Mouse (Mus musculus) embryonic facial prominence, embryonic 15.5 days (tissue): ENCODE measurements around the gene Tax1bp1. TPM values are rescaled to one million over a fixed set of nuclear protein-coding genes. Genes with fewer than 3 reads are reported as not detected.
"Not testable (repeated sequence)": the region's sequence is repeated elsewhere in the genome, so short reads cannot be mapped to it uniquely, and the experiment has no call there.

Experiments used
- ATAC-seq: fragments of 200-750 bp; cut with Nextera tagmentation; 2 replicates; pipeline ENCODE4 v1.8.0; 2017; ENCODE audit warnings: low read depth, moderate TSS enrichment; ENCODE audit not compliant: insufficient number of reproducible peaks, low FRiP score, low TSS enrichment
- H3K27ac ChIP-seq: fragments of 300-500 bp; sonication (generic); replicated peaks from 2 replicates; pipeline ENCODE4 v1.5.1; 2015; ENCODE audit warnings: mild to moderate bottlenecking, inconsistent platforms
- H3K27me3 ChIP-seq: fragments of 300-500 bp; sonication (generic); 2 replicates; pipeline ENCODE4 v1.6.1; 2015; ENCODE audit warnings: inconsistent platforms
- H3K36me3 ChIP-seq: fragments of 300-500 bp; sonication (generic); 2 replicates; pipeline ENCODE4 v1.6.1; 2015; ENCODE audit warnings: mild to moderate bottlenecking, inconsistent platforms
- H3K4me1 ChIP-seq: fragments of 300-500 bp; sonication (generic); 2 replicates; pipeline ENCODE4 v1.6.1; 2015; ENCODE audit warnings: inconsistent platforms
- H3K4me2 ChIP-seq: fragments of 300-500 bp; sonication (generic); replicated peaks from 2 replicates; pipeline ENCODE4 v1.6.1; 2015; ENCODE audit warnings: mild to moderate bottlenecking, inconsistent platforms
- H3K4me3 ChIP-seq: fragments of 300-500 bp; sonication (generic); replicated peaks from 2 replicates; pipeline ENCODE4 v1.5.1; 2015; ENCODE audit warnings: mild to moderate bottlenecking, inconsistent platforms
- H3K9ac ChIP-seq: fragments of 300-500 bp; sonication (generic); 2 replicates; pipeline ENCODE4 v1.6.1; 2015; ENCODE audit warnings: inconsistent platforms
- H3K9me3 ChIP-seq: fragments of 300-500 bp; sonication (generic); replicated peaks from 2 replicates; pipeline ENCODE4 v1.6.1; 2016; ENCODE audit warnings: inconsistent platforms
- WGBS: fragments of 180-500 bp; shearing (Covaris S2); methylation state at CpG from one replicate; pipeline ENCODE4 v1.1.7; 2015; 5-methylcytosine and 5-hydroxymethylcytosine counted together
- polyA plus RNA-seq: library from polyadenylated mRNA; unstranded; fragments of >200 nt; fragmentation: Nextera tagmentation; extraction: Ambion mirVana; gene quantifications from 2 replicates; pipeline ENCODE4 v1.2.1, GENCODE M21; 2015

Gene Tax1bp1
- 146 and 163 TPM in 2 replicates for polyA plus RNA-seq

- peak; percentile 96 for ATAC-seq
- H3K9ac ChIP-seq, result peak within 1 kb of the TSS; percentile 85
- H3K4me3 ChIP-seq, result peak within 1 kb of the TSS; percentile 99
- H3K9me3 ChIP-seq, result no peaks in the 10 kb centered on the region
- H3K27me3 ChIP-seq, result no peaks in the 10 kb centered on the region
- peak within 1 kb of the TSS; percentile 52 for H3K4me2 ChIP-seq
- H3K27ac ChIP-seq, result peak within 1 kb of the TSS; percentile 97
- H3K36me3 ChIP-seq, result no peaks in the 10 kb centered on the region
- 4% methylated on average over 38 of the region's 38 CpGs for WGBS
- H3K4me1 ChIP-seq, result peaks cover 9% of the 10 kb centered on the region; the same call in 1 of the 2 replicates
Measured at GRCm38 (mm10) chr6:52713104-52713896, at the start of gene Tax1bp1. Gene Tax1bp1, plus strand, starts transcription at chr6:52713729.

- H3K27ac ChIP-seq, result no peak overlapping the region
- H3K9ac ChIP-seq, result no peak overlapping the region
- H3K4me2 ChIP-seq, result no peak overlapping the region
Measured at GRCm38 (mm10) chr6:52667641-52668040, 45.9 kb upstream of the Tax1bp1 start.

GRCm38 (mm10) chr6:52669878-52670277 lies 43.7 kb upstream of the Tax1bp1 start:
- not testable (repeated sequence) for H3K9ac ChIP-seq, H3K9me3 ChIP-seq, H3K27ac ChIP-seq, H3K27me3 ChIP-seq, H3K4me2 ChIP-seq, H3K36me3 ChIP-seq, H3K4me3 ChIP-seq, ATAC-seq, H3K4me1 ChIP-seq
- 36% methylated on average over 2 of the region's 2 CpGs for WGBS

More at GRCm38 (mm10) chr6:52667641-52668040, 45.9 kb upstream of the Tax1bp1 start:
- Histone ChIP-seq H3K4me1 (peaks cover 6% of the 10 kb centered on the region; the same call in 1 of the 2 replicates), H3K27me3 (no peaks in the 10 kb centered on the region), H3K9me3 (no peaks in the 10 kb centered on the region), H3K36me3 (no peaks in the 10 kb centered on the region), H3K4me3 (no peak overlapping the region)
- 57% methylated on average over 3 of the region's 3 CpGs for WGBS
- no peak for ATAC-seq

GRCm38 (mm10) chr6:52671791-52672190 lies 41.7 kb upstream of the Tax1bp1 start:
- Histone ChIP-seq H3K4me1 (peaks cover 9% of the 10 kb centered on the region), H3K4me3 (no peak overlapping the region), H3K9ac (no peak overlapping the region), H3K27ac (no peak overlapping the region), H3K9me3 (no peaks in the 10 kb centered on the region), H3K27me3 (no peaks in the 10 kb centered on the region), H3K4me2 (no peak overlapping the region), H3K36me3 (no peaks in the 10 kb centered on the region)
- ATAC-seq, result no peak
- WGBS, result 74% methylated on average over 8 of the region's 8 CpGs

- H3K9me3 ChIP-seq, result no peaks in the 10 kb centered on the region
- no peaks in the 10 kb centered on the region for H3K27me3 ChIP-seq
- H3K27ac ChIP-seq, result no peak overlapping the region
- no peak overlapping the region for H3K9ac ChIP-seq
- no peak overlapping the region for H3K4me2 ChIP-seq
- ATAC-seq, result no peak
- WGBS, result 36% methylated on average over 2 of the region's 2 CpGs
- H3K4me1 ChIP-seq, result peaks cover 9% of the 10 kb centered on the region
- no peak overlapping the region for H3K4me3 ChIP-seq
- H3K36me3 ChIP-seq, result no peaks in the 10 kb centered on the region
Measured at GRCm38 (mm10) chr6:52672539-52672938, 41.0 kb upstream of the Tax1bp1 start.

GRCm38 (mm10) chr6:52673706-52674105 lies 39.8 kb upstream of the Tax1bp1 start:
- no peak for ATAC-seq
- WGBS, result 72% methylated on average over 7 of the region's 7 CpGs
- Histone ChIP-seq H3K27me3 (no peaks in the 10 kb centered on the region), H3K9me3 (no peaks in the 10 kb centered on the region), H3K4me3 (no peak overlapping the region), H3K27ac (no peak overlapping the region), H3K9ac (no peak overlapping the region), H3K4me1 (peaks cover 9% of the 10 kb centered on the region), H3K4me2 (no peak overlapping the region), H3K36me3 (no peaks in the 10 kb centered on the region)

- H3K9me3 ChIP-seq, result no peaks in the 10 kb centered on the region
- H3K4me2 ChIP-seq, result no peak overlapping the region
- H3K4me3 ChIP-seq, result no peak overlapping the region
- no peaks in the 10 kb centered on the region for H3K36me3 ChIP-seq
- no peak overlapping the region for H3K9ac ChIP-seq
- no peak for ATAC-seq
- H3K4me1 ChIP-seq, result peaks cover 9% of the 10 kb centered on the region
- 70% methylated on average over 12 of the region's 12 CpGs for WGBS
- no peak overlapping the region for H3K27ac ChIP-seq
- no peaks in the 10 kb centered on the region for H3K27me3 ChIP-seq
Measured at GRCm38 (mm10) chr6:52674541-52674940, 39.0 kb upstream of the Tax1bp1 start.

- Histone ChIP-seq H3K27ac (no peak overlapping the region), H3K4me2 (no peak overlapping the region), H3K36me3 (no peaks in the 10 kb centered on the region), H3K27me3 (no peaks in the 10 kb centered on the region), H3K9me3 (no peaks in the 10 kb centered on the region), H3K4me3 (no peak overlapping the region), H3K9ac (no peak overlapping the region), H3K4me1 (peaks cover 9% of the 10 kb centered on the region)
- WGBS, result 64% methylated on average over 4 of the region's 4 CpGs
- ATAC-seq, result no peak
Measured at GRCm38 (mm10) chr6:52675222-52675921, 38.2 kb upstream of the Tax1bp1 start.

- not testable (repeated sequence) for ATAC-seq, H3K27me3 ChIP-seq, H3K9ac ChIP-seq, H3K4me3 ChIP-seq, H3K9me3 ChIP-seq, H3K4me1 ChIP-seq, H3K27ac ChIP-seq, H3K36me3 ChIP-seq, H3K4me2 ChIP-seq
- 76% methylated on average over 4 of the region's 4 CpGs for WGBS
Measured at GRCm38 (mm10) chr6:52677534-52677933, 36.0 kb upstream of the Tax1bp1 start.

- H3K36me3 ChIP-seq, result no peaks in the 10 kb centered on the region
- 78% methylated on average over 9 of the region's 9 CpGs for WGBS
Measured at GRCm38 (mm10) chr6:52679565-52679964, 34.0 kb upstream of the Tax1bp1 start.

GRCm38 (mm10) chr6:52680458-52681032 lies 33.0 kb upstream of the Tax1bp1 start:
- no peaks in the 10 kb centered on the region for H3K4me1 ChIP-seq
- no peak overlapping the region for H3K9ac ChIP-seq
- no peaks in the 10 kb centered on the region for H3K36me3 ChIP-seq
- H3K4me3 ChIP-seq, result no peak overlapping the region
- ATAC-seq, result no peak
- whole genome bisulfite sequencing, result 54% methylated on average over 8 of the region's 8 CpGs
- H3K4me2 ChIP-seq, result no peak overlapping the region
- H3K27ac ChIP-seq, result no peak overlapping the region
- no peaks in the 10 kb centered on the region for H3K9me3 ChIP-seq
- no peaks in the 10 kb centered on the region for H3K27me3 ChIP-seq

More at GRCm38 (mm10) chr6:52679565-52679964, 34.0 kb upstream of the Tax1bp1 start:
- Histone ChIP-seq H3K9ac (no peak overlapping the region), H3K27me3 (no peaks in the 10 kb centered on the region), H3K27ac (no peak overlapping the region), H3K4me3 (no peak overlapping the region), H3K4me1 (0 out of 2 replicates have a peak, but pooled peaks cover under 1% of the 10 kb centered on the region), H3K4me2 (no peak overlapping the region), H3K9me3 (no peaks in the 10 kb centered on the region)
- no peak for ATAC-seq
